Mouse (Mus musculus) activated CD4-positive, CD25-positive, alpha-beta regulatory T cell, adult 4 months (primary cell): ENCODE measurements at regions not wholly inside any gene's neighbourhood (a gene's known extent, or its start where the extent isn't known, plus 50 kb on each side); places are given as distances from the start of the nearest gene placed in this dataset.

Source experiments
- ATAC-seq: one replicate; pipeline ENCODE4 v1.8.0; 2017

GRCm38 (mm10) chr11:45440937-45441720 is 410.7 kb upstream of the Clint1 start:
- ATAC-seq = no peak

- no peak for ATAC-seq
These were observed 405.3 kb upstream of the Clint1 start for GRCm38 (mm10) chr11:45446512-45446911.

GRCm38 (mm10) chr11:45454234-45454633 is 397.6 kb upstream of the Clint1 start:
- ATAC-seq = no peak

- ATAC-seq = no peak
These were observed 396.9 kb upstream of the Clint1 start for GRCm38 (mm10) chr11:45454933-45455332.

GRCm38 (mm10) chr11:45456724-45457123 is 395.1 kb upstream of the Clint1 start:
- no peak for ATAC-seq

GRCm38 (mm10) chr11:45457597-45457996 is 394.3 kb upstream of the Clint1 start:
- ATAC-seq = no peak

GRCm38 (mm10) chr11:45460000-45460792 is 391.7 kb upstream of the Clint1 start:
- no peak for ATAC-seq

- ATAC-seq = no peak
These were observed 387.4 kb upstream of the Clint1 start for GRCm38 (mm10) chr11:45464501-45464900.

GRCm38 (mm10) chr11:45466350-45466749 is 385.5 kb upstream of the Clint1 start:
- no peak for ATAC-seq

- no peak for ATAC-seq
These were observed 379.7 kb upstream of the Clint1 start for GRCm38 (mm10) chr11:45472171-45472570.

- no peak for ATAC-seq
These were observed 374.9 kb upstream of the Clint1 start for GRCm38 (mm10) chr11:45476917-45477316.

GRCm38 (mm10) chr11:45485950-45486349 is 365.9 kb upstream of the Clint1 start:
- no peak for ATAC-seq

- ATAC-seq = no peak
These were observed 360.6 kb upstream of the Clint1 start for GRCm38 (mm10) chr11:45491021-45491967.

- ATAC-seq = no peak
These were observed 356.6 kb upstream of the Clint1 start for GRCm38 (mm10) chr11:45495246-45495645.

- no peak for ATAC-seq
These were observed 343.3 kb upstream of the Clint1 start for GRCm38 (mm10) chr11:45508566-45508965.

GRCm38 (mm10) chr11:45509278-45509677 is 342.6 kb upstream of the Clint1 start:
- ATAC-seq = no peak

GRCm38 (mm10) chr11:45514415-45515271 is 337.2 kb upstream of the Clint1 start:
- ATAC-seq = no peak

- no peak for ATAC-seq
These were observed 327.1 kb upstream of the Clint1 start for GRCm38 (mm10) chr11:45524720-45525119.

- no peak for ATAC-seq
These were observed 320.7 kb upstream of the Clint1 start for GRCm38 (mm10) chr11:45531044-45531626.

- no peak for ATAC-seq
These were observed 318.3 kb upstream of the Clint1 start for GRCm38 (mm10) chr11:45533402-45534056.

- no peak for ATAC-seq
These were observed 316.3 kb upstream of the Clint1 start for GRCm38 (mm10) chr11:45535501-45536025.
